Mouse (Mus musculus): ENCODE results near the gene Gm44503.

DNA sequence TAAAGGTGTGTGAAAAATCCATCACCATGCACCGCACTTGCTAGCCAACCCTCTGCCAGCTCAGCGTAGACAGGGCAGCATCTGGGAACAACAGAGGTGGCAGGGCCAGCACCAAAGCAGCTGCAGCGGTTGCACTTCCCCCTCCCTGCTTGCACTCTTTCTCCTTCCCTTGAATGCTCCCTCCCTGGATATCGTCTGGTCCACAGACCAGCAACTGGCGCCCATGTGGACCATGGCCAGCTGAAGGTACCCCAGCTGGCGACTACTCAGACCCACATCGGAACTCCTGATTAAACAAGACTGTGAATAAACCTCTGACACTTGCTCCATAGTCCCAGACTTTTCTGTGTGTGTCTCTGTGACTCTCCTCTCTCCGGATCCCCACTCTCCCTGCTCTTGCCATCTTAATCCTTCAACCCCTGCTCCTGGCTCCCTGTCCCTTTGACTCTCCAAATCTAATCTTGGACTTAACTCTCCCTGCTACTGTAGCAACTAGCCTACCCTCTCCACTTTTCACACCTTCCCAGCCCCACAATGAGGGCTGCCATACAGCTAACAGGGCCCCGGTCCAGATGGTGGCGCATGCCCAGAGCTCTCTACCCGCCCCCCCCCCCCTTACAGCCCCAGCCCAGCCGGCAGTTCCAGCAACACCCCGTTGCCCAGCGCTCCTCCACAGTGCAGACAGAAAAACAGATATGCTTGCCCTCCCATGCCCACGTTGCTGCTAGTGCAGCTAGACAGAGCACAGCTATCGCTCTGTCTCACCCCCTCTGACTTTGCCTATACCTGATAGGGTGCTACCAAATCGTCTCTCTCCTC is 67.4 kb downstream of the Gm44503 start:
- TF ChIP-seq POLR2A (IDR thresholded peaks at IDR 0.05; ENCODE audit: insufficient read length, low read depth) (no peak), USF1 (IDR thresholded peaks at IDR 0.05; ENCODE audit: low read depth) (no peak), TCF12 (IDR thresholded peaks at IDR 0.05; ENCODE audit: insufficient read depth, poor library complexity, severe bottlenecking) (no peak), MYOG (IDR thresholded peaks at IDR 0.05; ENCODE audit: control insufficient read depth in 1 of 3, insufficient read depth in 1 of 3, insufficient read length in 2 of 3, low read depth in 2 of 3) (no peak), POLR2AphosphoS2 (IDR thresholded peaks at IDR 0.05; ENCODE audit: insufficient read length, low read depth) (no peak), SRF (IDR thresholded peaks at IDR 0.05; ENCODE audit: control insufficient read depth, insufficient read length, low read depth) (no peak), CEBPB (IDR thresholded peaks at IDR 0.05; ENCODE audit: insufficient read depth, poor library complexity, severe bottlenecking) (no peak), MAX (IDR thresholded peaks at IDR 0.05; ENCODE audit: low read depth) (no peak)

Measured in myocyte (in vitro differentiated cells).